Mouse (Mus musculus) right cerebral cortex, postnatal 25 days (tissue): ENCODE results near the gene Clmp.
A peak's percentile ranks its signal among the peaks of the same experiment; 100 is the strongest.
"Not testable (repeated sequence)": the region's sequence is repeated elsewhere in the genome, so short reads cannot be mapped to it uniquely, and the experiment has no call there.

ENCODE experiments used
- DNase-seq: peaks from one replicate; pipeline ENCODE4 v3.0.0; 2022

Clmp gene

DNA sequence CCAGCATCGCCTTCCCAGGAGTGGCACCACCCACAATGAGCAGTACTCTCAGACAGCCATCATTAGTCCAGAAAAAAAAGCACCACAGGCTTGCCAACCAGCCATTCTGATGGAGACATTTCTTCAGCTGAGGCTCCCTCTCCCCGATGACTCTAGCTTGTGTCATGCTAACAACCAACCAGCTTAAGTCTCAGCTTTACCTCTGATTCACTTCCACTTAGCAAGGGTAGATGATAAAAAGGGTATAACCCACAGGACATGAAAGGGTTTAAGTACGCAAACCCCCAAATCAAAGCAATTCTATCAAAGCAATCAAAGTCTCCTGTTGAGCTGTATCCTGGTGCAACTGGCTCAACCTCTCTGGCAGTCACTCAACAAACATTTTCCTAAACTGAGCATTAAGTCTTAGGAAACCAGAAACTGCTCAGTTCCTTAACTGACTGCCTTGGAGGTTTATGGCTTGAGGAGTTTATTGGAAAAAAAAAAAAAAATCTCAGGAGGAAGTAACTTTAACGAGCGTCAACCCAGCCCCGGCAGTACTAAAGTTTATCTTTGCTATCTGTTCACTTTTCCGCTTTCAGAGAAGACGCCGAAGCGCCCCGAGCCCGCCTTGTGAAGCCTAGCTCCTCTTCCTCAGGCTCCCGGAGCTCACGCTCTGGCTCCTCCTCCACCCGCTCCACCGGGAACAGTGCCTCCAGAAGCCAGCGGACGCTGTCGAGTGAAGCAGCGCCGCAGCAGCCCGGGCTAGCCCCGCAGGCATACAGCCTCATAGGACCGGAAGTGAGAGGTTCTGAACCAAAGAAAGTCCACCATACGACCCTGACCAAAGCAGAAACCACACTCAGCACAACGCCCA is 96.2 kb downstream of the Clmp start:
- no peak for DNase-seq

DNA sequence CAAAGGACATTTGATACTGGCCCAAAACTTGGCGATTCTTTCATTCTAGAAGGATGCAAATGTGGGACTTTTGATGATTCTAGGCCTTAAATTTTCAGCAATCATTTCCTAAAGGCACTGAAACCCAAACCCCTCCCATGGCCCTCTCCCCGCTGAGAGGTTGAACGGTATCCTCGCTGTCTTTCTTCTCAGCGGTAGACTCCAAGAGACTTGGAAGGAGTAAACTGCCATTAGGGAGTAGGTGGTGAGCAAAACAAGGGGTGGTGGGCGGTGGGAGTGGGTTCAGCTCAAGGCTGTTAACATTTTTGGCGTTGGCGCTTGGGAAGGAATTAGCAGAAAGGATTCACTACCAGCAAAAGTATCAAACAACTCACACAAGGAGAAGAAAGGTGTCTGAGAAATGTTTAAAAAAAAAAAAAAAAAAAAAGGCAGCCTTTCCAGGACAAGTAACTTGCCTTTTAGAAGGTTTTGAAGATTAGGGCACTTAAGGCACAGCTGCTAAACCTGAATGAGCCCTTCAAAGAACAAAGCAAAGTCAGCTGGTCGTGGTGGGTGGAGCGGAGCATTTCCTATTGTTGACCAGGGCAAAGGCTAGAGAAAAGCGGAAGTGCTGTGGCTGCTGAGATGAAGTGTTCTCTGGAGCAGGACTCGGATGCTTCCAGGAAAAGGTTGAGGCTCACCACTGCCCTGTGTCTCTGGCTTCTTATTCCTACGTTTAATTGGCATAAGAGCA is 98.0 kb downstream of the Clmp start:
- DNase-seq: no peak

DNA sequence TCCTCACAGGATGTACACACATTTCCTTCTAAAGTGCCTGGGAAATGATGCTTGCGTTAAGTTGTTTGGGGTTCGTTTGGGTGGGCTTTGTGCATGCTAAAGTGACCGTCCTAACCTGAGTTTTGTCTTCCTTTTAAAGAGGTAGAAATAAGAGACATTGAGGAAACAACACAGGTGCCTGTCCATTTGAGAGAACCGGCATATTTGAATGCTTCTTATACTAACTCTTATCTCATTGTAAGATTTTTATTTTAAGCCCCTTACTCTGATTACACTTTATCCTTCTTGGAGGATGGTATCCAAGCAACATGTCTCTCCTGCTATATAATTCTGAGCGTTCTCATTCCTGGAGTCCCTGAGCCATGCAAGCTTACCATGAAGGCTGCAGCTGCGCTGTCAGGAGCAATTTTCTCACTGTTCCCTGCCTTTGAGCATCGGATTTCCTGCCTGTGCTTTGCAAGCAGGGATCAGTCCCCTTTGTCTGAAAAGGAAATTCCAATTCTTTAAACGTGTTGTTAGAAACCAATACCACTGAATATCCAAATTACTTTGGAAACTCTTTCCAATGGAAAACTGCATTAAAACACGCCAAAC is 98.7 kb downstream of the Clmp start:
- no peak for DNase-seq

DNA sequence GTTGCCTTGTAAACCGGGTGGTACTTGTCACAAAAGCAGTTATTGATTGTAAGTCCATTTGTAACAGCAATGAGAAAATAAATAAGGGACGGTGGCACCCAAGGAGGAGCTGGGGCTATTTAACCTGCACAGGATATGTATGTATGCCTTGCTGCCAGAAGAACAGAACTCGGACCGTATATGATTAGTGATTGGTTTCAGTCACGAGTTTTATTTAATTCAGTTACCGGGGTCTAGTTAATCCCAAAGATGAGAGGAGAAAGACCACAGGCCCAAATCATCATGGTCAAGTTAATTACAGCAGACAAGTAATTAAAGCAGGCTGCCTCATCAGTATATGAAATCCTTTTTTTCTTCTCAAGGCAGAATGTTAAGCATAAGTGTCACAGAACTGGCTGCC is 99.7 kb downstream of the Clmp start:
- DNase-seq: no peak

DNA sequence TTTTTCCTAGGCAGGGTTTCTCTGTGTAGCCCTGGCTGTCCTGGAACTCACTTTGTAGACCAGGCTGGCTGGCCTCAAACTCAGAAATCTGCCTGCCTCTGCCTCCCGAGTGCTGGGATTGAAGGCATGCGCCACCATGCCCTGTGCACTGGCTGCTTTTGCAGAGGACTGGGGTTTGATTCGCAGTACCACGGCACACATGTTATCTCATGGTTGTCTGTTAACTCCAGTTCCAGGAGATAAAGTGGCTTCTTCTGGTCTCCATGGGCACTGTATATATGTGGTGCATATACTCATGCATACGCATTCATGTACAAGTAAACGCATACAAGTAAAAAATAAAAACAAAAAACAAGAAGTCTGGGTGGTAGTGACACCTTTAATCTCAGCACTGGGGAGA is 101.1 kb downstream of the Clmp start:
- not testable (repeated sequence) for DNase-seq

DNA sequence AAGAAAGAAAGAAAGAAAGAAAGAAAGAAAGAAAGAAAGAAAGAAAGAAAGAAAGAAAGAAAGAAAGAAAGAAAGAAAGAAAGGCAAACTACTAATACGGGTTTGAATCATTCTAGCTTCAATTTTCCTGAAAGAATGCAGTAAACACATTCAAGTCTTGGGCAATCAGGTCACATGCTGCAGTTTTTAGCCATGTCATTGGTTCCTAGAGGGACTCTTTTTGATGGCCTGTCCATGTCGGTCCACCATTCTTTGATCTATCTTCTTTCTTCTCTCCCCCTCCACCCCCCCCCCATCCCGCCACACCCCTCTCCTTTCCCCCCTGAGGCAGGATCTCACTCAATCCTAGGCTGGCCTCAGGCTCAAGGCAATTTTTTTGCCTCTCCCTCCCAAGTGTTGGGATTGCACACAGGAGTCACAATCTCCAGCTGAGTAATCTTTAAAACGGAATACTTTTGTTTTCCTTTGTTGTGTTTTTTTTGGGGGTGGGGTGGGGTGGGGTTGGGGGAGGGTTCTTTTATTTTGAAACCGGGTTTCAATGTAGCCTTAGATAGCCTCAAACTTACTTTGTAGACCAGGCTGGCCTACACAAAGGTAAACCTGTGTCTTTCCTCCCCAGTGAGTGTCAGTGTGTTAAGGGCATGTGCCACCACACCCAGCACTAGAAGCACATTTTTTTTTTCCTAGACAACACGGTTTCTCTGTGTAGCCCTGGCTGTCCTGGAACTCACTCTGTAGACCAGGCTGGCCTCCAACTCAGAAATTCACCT is 106.3 kb downstream of the Clmp start:
- DNase-seq: no peak

DNA sequence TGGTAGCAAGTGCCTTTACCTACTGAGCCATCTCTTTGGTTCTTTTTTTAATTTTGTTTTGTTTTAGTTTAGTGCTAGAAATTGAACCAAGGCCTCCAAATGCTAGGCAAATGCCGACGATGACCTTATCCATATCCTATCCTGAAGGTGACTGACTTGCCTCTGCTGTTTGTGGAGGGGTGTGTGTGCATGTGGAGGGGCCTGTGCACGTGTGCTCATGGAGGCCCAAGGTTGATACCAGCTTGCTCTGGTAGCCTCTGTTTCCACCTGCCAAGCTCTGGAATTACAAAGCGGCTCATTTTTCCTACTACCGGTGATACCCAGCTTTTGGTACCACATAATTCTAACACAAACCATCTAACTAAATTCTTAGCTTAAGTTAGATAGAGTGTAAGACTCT is 107.8 kb downstream of the Clmp start:
- DNase-seq: no peak

DNA sequence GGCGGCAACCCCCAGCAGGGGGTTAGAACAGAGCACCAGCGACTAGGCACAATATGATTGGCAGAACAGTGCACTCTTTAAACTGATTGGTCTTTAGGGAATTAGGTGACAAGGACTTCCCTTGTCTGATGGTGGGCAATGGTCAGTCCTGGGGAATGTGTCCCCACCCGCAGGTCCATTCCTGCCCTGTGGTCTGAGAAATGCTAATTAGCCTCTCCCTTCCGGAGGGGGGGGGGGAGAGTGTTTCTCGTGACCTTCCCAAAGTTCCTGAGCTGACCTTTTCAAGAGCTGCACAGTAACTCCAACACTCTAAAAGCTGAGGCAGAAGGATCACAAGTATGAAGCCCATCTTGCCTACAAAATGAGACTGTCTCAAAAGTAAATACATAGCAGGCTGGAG is 108.5 kb downstream of the Clmp start:
- DNase-seq: no peak

DNA sequence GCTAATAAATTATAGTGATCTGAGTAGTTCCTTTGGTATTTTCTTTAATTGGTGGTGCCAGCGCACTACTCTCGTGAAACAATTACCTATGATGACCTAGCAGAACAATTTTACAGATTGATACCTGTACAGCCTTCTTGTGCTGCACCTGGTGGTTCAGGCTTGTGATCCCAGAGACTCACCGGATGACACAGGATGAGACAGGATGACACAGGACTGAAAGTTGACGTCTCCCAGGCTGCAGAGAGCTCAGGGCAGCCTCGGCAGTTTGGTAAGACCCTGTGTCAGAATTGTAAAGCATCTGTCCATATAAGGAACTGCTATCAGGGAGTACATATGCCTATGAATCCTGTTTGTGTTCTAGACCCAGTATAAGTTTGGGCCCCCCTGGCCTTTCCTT is 109.2 kb downstream of the Clmp start:
- DNase-seq: no peak

DNA sequence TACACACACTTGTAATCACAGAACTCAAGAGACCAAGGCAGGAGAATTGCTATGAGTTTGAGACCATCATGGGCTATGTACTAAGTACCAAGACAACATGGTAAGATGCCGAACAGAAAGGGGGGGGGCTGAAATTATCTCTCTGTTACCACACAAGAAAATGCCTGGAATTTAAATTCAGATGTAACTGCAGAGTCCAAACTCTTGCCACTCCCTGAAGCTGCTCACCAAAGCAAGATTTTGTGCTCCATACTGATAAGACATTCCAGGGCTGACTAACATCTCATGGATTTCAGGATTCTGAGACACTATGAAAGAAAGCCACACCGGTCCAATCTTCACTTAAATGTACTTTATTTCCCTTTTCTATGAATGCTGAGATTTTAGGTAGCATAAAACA is 109.8 kb downstream of the Clmp start:
- DNase-seq: no peak

DNA sequence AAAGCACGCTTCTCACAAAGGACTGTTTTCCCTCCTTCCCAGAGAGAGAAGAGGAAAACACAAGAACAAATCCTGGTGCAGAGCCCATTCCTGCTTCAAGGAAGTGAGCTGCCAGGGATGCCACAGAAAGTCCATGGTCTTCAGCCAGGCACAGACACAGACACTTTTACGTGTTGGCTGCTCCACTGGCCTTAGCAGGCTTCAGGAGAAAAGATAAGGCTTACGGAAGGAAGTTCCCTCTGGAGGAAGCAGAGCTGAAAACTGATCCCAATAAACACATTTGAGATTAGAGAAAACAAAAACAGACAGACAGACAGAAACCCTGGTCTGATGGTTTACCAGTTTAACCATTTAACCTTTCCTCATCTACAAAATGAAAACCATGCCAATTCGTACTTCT is 110.3 kb downstream of the Clmp start:
- no peak for DNase-seq

DNA sequence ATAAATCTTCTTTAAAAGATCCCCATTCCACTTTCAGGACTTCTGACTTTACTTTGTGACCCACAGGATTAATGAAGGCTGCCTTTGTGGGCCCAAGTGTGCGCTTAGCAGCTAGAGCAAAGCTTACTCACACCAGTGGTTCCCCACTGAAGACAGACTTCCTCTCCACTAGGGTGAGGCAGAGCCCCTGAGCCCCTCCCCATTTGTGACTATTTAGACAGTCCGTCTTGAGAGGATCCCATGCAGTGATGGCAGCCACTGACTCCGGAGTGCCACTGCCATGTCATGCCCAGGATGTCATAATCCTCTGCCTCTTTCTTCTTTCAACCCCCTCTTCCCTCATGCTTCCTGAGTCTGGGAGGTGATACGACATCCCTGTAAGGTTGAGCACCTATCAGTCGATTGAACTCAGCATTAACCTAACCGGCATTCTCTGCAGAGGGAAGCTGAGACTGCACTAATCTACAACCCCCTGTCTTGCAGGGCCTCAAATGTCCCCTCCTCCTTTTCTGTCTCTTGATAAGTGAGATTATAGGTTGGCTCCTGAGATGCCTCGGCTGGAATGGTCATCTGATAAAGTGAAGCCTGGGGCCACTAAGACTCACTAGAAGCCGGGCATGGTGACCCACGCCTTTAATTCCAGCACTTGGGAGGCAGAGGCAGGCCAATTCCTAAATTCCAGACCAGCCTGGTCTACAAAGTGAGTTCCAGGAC is 112.6 kb downstream of the Clmp start:
- DNase-seq: no peak

DNA sequence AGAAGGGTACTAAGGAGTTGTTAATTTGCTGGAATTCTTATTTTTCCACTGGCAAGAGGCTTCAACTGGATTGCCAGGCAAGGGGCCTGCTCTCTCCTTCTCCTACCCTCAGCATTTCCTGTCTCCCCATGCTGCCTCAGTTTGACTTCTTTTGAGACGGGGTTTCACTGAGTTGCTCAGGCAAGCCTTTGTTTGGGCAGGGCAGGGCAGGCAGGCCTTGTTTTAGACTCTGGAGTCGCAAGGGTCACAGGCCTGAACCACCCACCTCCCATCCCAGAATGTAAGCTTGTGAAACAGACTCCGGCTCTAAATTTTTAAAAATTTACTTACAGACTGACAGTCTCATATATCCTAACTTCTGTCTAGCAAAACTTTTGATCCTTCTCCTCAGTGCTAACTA is 113.3 kb downstream of the Clmp start:
- DNase-seq: no peak

DNA sequence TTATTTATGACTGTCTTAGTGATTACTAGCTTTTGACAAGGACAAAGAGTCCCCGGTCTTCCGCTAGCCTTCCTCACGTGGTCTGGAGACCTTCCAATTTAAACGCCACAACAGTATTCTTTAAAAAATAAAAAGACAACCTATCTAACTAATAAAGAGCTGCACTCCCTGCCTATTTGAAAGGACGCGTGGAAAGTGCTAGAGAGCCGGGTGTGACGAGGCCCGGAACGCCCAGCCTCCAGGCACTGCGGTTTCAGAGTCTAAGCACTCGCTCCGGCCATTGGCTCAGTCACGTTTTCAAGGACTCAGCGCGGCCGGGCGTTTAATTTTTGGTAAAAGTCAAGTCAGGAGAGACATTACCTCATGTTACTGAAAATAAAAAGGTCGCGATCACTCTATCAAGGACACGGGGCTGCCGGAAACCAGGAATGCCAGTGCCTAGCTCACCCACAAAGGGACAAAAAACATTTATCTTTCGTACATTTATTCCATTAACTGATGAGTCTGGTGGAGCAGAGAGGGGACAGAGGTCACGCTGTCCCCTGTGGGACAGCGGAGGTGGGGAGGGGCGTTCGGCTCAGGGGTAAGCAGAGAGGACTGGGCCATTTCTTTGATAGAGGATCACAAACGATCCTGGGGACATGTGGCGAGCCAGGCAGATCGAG is 114.2 kb downstream of the Clmp start:
- DNase-seq: peak; percentile 59

DNA sequence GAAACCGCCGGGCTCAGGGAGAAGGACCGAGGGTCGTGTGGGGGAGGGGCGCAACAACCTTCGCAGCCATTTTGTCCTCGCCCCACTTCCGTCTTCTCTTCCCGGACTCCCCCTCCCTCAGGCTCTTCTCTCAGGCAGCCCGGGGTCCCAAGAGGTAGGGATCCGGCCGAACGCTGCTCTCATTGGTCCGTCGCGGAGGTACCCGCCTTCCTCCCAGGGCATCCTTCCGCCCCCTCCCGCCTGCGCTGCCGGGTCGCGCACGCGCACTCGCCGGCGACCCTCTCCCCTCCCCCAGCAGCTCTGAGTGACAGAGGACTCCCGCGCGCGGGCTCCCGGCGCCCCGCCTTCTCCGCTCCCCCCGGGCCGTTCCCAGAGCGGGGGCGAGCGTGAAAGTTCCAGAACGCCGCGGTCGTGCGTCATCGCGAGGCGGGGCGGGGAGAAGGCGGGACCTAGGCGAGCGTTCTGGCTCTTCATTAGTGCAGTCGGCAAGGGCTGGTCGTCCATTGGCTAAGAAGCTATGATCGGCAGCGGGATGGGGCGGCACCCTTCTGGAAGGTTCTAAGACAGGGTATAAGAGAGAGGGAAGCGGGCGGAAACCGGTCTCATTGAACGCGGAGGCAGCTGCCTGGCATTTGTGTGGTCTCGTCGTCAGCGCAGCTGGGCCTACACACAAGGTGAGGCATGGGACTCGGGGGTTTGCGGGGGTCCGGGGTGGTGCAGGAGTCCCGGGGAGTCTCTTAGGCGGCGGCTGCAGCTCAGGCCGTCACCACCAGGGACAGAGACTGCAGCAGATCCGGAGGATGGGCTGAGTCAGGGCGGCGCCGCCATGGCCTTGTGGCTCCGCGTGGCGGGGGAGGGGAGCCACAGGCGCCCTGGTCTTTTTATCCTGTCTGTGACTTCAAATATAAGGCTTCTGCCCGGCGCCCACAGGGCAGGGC is 115.2 kb downstream of the Clmp start, which contains the start of gene Hspa8:
Hspa8 (plus strand) TSS at position 310 of the 938 bp plus-strand sequence.
- DNase-seq: peak; percentile 100

DNA sequence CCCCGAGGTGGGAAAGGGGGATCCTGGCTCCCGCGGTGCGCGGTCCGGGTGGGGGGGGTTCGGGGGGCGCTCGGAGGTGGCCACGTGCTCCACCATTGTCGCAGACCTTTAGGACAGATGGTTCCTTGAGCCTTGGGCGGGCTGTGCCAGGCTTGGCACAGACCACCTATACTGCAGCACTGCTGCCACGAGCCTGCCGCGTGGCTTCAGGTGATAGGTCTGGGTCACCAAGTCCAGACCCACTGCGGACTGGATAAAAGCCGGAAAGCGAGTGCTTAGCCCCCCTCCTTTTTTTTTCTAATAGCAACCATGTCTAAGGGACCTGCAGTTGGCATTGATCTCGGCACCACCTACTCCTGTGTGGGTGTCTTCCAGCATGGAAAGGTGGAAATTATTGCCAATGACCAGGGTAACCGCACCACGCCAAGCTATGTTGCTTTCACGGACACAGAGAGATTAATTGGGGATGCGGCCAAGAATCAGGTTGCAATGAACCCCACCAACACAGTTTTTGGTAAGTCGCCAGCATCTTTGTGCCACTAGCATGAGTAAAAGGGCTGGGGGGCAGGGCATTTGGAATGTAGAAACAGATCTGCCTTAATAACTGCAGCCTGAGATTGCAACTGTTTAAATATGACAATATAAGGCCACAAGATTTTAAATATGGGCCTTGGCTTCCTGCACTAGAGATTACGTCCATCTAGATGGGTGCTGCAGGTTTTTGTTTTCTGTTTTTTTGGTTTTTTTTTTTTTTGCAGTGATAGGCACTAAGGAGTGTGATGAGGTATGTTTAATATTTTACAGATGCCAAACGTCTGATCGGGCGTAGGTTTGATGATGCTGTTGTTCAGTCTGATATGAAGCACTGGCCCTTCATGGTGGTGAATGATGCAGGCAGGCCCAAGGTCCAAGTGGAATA is 116.1 kb downstream of the Clmp start:
- DNase-seq: not testable (repeated sequence)

DNA sequence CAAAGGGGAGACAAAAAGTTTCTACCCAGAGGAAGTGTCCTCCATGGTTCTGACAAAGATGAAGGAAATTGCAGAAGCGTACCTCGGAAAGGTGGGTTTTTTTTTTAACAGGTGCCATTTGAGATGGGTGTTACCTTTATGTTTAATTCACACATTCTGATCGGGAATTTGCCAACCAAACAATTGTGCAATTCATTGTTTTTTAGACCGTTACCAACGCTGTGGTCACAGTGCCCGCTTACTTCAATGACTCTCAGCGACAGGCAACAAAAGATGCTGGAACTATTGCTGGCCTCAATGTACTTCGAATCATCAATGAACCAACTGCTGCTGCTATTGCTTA is 116.7 kb downstream of the Clmp start:
- DNase-seq: not testable (repeated sequence)

DNA sequence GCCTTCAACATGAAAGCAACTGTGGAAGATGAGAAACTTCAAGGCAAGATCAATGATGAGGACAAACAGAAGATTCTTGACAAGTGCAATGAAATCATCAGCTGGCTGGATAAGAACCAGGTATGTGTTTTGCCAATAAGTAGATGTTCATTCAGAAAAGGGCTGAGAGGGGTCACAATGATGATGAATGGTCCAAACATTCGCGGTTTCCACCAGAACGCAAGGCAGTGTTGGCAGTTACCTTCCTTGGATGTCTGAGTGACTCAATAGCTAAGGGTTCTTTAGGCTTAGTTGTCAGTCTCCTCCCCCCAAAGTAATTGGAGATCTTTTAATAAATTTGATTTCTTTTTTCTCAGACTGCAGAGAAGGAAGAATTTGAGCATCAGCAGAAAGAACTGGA is 118.8 kb downstream of the Clmp start:
- DNase-seq: not testable (repeated sequence)

DNA sequence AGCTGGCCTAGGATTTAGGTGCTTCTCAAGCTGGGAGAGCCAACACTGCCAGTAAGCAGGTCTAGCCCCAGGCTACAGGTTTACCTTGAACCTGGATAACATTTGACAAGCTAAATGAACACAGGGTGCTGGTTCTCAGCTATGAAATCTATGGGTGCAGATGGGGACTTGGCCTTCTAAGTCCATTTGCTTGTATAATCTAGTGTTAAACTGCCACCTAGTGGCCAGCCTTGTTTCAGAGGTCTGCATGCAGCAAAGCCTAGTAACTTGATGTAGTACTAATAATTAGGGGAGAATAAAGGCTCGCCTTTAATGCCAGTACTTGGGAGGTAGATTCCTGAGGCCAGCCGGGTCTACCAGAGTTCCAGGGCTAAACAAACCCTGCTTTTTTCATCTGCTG is 119.5 kb downstream of the Clmp start:
- peak; percentile 59 for DNase-seq
